Mouse (Mus musculus) inflammation-experienced regulatory T-cells, adult 6 months (primary cell): ENCODE data around the gene Mavs. TPM values are rescaled to one million over a fixed set of nuclear protein-coding genes. Genes with fewer than 3 reads are reported as not detected.
"Not testable (repeated sequence)": the region's sequence is repeated elsewhere in the genome, so short reads cannot be mapped to it uniquely, and the experiment has no call there.

Experiments
- ATAC-seq: one replicate; pipeline ENCODE4 v1.8.0; 2017
- polyA plus RNA-seq, 3 experiments: library from polyadenylated mRNA; unstranded; fragments of 100-300 nt; shearing (Covaris generic); gene quantifications; one replicate each; pipeline ENCODE4 v1.2.1; 2017

Mavs gene
- polyA plus RNA-seq, 3 experiments from 2014 or later = 18.2 to 20.5 (median 18.8) TPM

DNA sequence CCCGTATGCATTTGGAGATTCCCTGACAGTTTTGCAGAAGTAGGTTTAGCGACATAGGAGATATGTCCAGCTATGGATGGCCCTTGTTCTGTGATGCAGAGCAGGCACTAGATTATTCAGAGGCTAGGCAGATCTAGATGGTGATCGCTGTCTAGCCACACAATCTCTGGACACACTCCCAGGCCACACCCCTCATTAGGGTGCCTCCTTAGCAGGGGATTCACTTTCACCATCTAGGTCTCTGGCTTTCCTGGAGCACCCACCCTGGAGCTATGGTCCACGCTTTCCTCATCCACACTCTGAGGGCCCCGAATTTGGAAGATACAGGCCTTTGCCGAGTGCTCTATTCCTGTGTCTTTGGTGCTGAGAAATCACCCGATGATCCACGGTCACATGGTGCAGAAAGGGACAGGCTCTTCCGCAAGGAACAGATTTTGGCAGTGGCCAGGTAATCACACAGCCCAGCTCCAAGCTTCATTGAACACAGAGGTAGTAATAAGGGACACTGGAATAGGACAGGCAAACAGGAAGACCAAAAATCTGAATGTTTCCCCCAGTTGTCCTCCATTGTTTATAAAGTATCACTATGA lies 22.7 kb upstream of the Mavs start:
- ATAC-seq = no peak

GRCm38 (mm10) chr2:131213773-131214172 lies 20.1 kb upstream of the Mavs start:
- no peak for ATAC-seq

GRCm38 (mm10) chr2:131215941-131216858 lies 17.7 kb upstream of the Mavs start:
- ATAC-seq = no peak

- no peak for ATAC-seq
These were observed 13.8 kb upstream of the Mavs start for GRCm38 (mm10) chr2:131220030-131220429.

- no peak for ATAC-seq
These were observed 11.9 kb upstream of the Mavs start for GRCm38 (mm10) chr2:131221853-131222515.

DNA sequence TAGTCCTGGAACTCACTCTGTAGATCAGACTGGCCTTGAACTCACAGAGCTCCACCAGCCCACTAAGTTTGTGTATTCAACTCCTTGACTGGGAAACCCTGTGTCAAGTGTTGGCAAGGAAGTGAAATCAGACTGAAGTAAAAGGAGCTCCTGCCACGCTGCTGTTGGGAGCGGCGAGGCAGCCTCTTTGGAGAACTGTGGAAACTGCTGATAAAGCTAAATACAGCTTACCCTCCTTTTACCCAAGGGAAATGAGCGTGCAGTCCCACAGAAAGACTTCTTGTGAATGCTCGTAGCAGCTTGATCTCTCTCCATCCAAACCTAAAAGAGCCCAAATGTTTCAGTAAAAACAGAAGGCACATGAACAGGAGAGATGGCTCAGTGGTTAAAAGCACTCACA lies 11.3 kb upstream of the Mavs start:
- no peak for ATAC-seq

GRCm38 (mm10) chr2:131223569-131223968 lies 10.3 kb upstream of the Mavs start:
- no peak for ATAC-seq

DNA sequence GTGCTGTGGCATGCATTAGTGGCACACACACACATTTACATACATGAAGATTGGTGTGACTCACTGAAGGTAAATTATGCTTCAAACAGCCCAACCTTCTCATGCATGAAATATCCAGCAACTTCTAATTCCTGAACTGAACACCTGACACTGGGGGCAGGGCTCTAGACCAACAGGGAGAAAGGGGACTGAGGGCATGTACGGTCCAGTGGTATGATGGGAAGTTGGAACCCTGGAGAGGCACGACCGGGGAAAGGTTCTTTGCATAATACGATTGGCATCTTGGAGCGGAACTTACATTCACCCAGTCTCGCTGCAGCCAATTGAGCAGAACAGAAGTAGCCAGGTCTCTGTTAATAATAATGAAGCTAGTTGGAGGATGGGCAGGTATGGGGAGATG lies 8.7 kb upstream of the Mavs start:
- no peak for ATAC-seq

GRCm38 (mm10) chr2:131226669-131227068 lies 7.2 kb upstream of the Mavs start:
- not testable (repeated sequence) for ATAC-seq

DNA sequence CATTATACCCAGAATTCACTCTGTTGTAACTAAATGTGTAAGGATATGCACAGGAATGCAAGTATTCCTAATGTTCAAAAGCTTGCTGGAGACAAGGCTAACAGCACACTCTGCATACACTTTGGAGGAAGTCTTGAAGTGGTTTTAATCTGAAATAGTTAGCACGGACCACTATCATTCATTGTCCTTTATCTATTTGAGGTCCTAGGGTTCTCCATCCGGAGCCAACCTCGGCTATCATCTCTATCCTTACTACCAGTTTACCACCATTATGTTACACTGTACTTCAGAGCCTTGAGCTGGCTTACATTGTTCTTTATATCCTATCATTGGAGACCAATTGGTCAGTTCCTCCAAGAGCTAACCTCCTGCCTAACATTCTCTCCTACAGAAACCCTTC lies 6.6 kb upstream of the Mavs start:
- no peak for ATAC-seq

GRCm38 (mm10) chr2:131232558-131232957 lies 1.3 kb upstream of the Mavs start:
- ATAC-seq = peak; percentile 15

DNA sequence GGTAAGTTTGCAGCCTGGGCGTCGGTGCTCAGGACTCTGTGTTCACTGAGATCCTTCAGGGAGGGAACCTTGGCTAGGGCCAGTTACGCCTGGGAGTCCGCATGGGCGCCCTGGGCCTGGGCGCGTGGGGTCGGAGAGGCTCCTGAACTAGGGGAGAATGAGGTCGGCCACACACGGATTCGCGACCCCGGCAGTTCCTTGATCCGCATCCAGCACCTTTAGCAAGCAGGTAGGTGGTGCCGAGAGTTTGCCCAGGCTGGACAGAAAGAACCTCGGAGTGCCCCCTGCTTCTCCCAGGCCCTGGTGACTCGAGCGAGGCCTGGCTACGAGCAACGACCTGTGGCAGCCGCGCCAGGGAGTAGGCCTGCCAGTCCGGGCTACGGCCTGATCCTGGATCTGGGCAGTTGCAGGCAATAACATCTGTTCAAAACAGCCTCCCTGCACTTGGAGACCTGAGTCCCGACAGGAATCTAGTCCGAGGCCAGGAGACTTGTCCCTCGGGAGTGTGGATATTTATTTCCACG lies 326 bp downstream of the Mavs start:
- no peak for ATAC-seq

- no peak for ATAC-seq
These were observed 1.2 kb downstream of the Mavs start for GRCm38 (mm10) chr2:131234970-131235635.

DNA sequence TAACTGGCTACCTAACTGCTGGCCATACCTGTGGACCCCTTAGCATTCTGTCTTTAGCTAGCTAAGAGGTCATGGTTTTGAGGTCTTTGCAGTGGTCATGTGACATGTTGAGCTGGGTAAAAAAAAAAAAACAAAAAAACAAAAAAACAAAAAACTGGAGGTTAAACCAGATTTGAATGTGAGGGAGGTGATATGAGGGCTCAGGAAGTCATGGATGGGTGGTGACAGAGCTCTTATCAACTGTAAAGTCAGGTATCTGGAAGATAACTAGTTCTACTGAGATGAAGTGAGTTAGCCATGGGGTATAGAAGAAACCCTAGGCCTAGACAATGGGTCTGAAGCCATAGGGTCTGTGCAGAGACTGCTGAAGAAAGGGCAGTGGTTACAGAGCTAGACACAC lies 8.3 kb downstream of the Mavs start:
- ATAC-seq = no peak

DNA sequence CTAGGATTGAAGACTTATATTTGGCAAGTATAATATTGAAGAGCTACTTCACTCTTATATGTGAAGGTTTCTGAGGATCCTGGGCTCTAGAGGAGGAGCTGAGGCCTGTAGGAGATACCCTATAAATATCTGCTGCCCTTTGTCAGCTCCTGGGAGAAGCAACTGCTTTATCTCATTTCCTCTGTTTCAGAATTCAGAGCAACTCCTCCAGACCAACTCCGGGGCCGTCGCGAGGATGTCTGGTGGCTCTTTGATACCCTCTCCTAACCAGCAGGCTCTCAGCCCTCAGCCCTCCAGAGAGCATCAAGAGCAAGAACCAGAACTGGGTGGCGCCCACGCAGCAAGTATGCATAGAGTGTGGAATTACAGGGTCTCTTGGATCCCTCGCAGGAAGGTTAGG lies 9.1 kb downstream of the Mavs start:
- ATAC-seq = no peak

- peak; percentile 86 for ATAC-seq
These were observed 19.9 kb downstream of the Mavs start for GRCm38 (mm10) chr2:131253681-131254328.

DNA sequence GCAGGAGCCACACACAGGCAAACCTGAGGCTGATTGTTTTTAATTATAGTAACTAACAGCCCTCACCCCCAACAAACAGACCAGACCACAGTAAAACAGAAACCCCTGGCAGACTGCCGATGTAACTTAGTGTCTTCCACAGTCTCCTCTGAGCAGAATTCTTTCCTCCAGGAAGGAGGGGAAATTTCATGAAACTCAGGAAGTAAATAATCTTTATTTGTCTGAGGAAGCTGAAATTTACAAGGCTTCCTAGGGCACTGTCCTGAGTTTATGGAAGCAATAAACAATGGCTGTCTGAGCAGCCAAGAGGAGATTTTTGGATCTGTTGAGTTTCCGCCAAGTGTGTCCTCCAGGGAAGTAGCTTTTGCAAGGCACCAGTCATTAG lies 20.5 kb downstream of the Mavs start:
- peak; percentile 21 for ATAC-seq

GRCm38 (mm10) chr2:131255738-131256137 lies 21.9 kb downstream of the Mavs start:
- ATAC-seq = no peak

DNA sequence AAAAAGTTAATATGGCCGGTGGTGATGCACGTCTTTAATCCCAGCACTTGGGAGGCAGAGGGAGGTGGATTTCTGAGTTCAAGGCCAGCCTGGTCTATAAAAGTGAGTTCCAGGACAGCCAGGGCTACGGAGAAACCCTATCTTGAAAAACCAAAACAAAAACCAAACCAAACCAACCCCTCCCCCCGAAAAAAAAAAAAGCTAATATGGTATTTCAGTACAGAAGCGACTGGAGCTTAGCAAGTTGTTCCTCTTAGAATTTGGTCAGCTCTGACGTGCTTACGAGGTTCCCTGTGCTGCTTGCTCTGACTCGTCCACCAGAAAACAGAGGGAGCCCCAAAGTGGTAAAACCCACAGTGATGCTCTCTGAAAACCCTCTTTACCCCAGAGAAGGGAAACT lies 24.8 kb downstream of the Mavs start:
- no peak for ATAC-seq

DNA sequence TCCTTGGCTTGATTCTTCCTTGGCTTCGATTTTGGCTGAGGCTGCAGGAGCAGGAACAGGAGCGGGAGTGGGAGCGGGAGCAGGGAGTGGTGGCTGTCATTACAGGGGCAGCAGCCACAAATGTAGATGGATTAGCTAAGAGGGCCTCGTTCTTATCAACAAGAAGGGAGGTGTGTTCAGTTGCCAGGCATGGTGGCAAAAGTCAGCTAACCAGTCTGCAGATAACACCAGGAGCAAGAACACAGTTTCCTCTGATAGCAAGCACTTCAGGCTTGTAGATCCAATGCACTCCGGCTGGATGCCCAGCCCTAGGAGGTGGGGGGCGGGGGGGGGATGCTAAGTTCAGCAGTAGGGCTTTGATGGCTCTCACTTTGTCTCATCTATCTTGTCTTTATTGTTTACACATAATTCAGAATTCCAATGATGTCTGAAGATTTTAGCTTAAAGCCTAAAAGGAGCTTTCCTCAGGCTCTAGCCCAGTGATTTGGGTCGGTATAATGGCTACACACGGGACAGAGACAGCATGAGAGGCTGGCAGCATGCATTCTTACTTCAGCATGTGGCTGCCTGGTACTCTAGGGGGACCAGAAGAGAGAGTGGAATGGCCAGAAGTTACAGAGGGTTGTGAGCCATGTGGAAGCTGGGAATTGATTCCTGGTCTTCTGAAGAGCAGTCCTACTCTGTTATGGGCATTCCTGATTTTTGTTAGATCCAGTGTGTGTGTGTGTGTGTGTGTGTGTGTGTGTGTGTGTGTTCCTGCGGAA lies 26.9 kb downstream of the Mavs start:
- ATAC-seq = no peak

DNA sequence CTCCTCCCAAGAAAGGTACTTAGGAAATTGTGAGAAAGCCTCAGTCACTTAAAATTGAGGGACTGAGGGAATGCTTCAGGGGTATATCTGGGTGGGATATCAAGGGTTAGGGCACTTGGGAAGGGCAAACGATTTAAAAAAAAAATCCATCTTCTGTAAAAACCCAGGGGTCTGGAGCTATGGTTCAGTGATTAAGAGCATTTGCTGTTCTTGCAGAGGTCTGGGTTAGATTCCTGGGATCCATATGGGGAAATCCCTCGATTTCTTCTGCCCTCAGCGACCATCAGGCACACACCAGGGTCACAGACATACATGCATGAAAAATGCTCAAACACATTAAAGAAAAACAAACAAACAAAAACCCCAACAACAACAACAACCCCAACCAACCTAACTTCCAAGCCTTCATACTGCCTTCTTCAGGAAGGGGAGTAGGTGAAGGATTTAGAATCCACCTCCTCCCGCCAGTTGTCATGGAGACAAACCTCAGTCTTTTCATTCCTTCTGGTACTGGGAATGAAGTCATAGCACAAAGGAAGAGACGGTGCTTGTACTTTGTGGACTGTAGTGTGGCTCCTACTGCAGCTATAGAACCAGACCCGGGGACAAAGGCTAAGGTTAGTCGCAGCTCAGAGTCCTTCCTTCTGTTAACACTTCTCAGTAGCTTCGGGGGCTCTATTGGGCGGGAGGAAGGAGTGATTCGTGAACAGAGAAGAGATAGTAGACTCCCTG lies 27.8 kb downstream of the Mavs start:
- peak; percentile 50 for ATAC-seq
